Mouse (Mus musculus) cortical plate, adult 2 months (tissue): Measurements from ENCODE around the gene Map3k5.

Experiments used
- CTCF ChIP-seq: fragments of 200-500 bp; IDR thresholded peaks from 2 replicates; pipeline ENCODE4 v1.5.1; 2011; ENCODE audit warnings: mild to moderate bottlenecking, control low read depth, low read length; ENCODE audit not compliant: insufficient read depth; ENCODE audit errors: extremely low read depth
- POLR2A ChIP-seq: fragments of 200-500 bp; IDR thresholded peaks from 2 replicates; pipeline ENCODE4 v1.6.1; 2011; ENCODE audit warnings: mild to moderate bottlenecking, low read length, control low read depth; ENCODE audit not compliant: insufficient read depth; ENCODE audit errors: extremely low read depth

- TF ChIP-seq CTCF, result no peak
- no peak for TF ChIP-seq POLR2A
Observed at GRCm38 (mm10) chr10:20030703-20031102, 96.4 kb downstream of the Map3k5 start.
